Mouse (Mus musculus) liver, embryonic 13.5 days (tissue): ENCODE measurements around the gene Slc24a4. TPM values are rescaled to one million over a fixed set of nuclear protein-coding genes. Genes with fewer than 3 reads are reported as not detected.

Experiments used
- ATAC-seq: fragments of 200-750 bp; cut with Nextera tagmentation; 2 replicates; pipeline ENCODE4 v1.8.0; 2017; ENCODE audit warnings: low read depth, mild to moderate bottlenecking, moderate number of reproducible peaks, moderate library complexity
- DNase-seq: peaks from one replicate; pipeline ENCODE4 v3.0.0; 2022
- H3K27ac ChIP-seq: fragments of 300-500 bp; sonication (generic); 2 replicates; pipeline ENCODE4 v1.5.1; 2015; ENCODE audit warnings: moderate library complexity, mild to moderate bottlenecking, inconsistent platforms
- H3K27me3 ChIP-seq: fragments of 300-500 bp; sonication (generic); 2 replicates; pipeline ENCODE4 v1.6.1; 2015; ENCODE audit warnings: mild to moderate bottlenecking, inconsistent platforms
- H3K36me3 ChIP-seq: fragments of 300-500 bp; sonication (generic); 2 replicates; pipeline ENCODE4 v1.6.1; 2015; ENCODE audit warnings: mild to moderate bottlenecking, inconsistent platforms
- H3K4me1 ChIP-seq: fragments of 300-500 bp; sonication (generic); replicated peaks from 2 replicates; pipeline ENCODE4 v1.6.1; 2015; ENCODE audit warnings: inconsistent platforms
- H3K4me2 ChIP-seq: fragments of 300-500 bp; sonication (generic); 2 replicates; pipeline ENCODE4 v1.6.1; 2015; ENCODE audit warnings: inconsistent platforms, mild to moderate bottlenecking, moderate library complexity
- H3K4me3 ChIP-seq: fragments of 300-500 bp; sonication (generic); replicated peaks from 2 replicates; pipeline ENCODE4 v1.5.1; 2015; ENCODE audit warnings: mild to moderate bottlenecking, inconsistent platforms
- H3K9ac ChIP-seq: fragments of 300-500 bp; sonication (generic); 2 replicates; pipeline ENCODE4 v1.6.1; 2015; ENCODE audit warnings: mild to moderate bottlenecking, inconsistent platforms
- H3K9me3 ChIP-seq: fragments of 300-500 bp; sonication (generic); replicated peaks from 2 replicates; pipeline ENCODE4 v1.6.1; 2016; ENCODE audit warnings: inconsistent platforms
- WGBS: fragments of 180-500 bp; shearing (Covaris S2); methylation state at CpG from one replicate; pipeline ENCODE4 v1.1.7; 2015; ENCODE audit not compliant: insufficient replicate concordance; 5-methylcytosine and 5-hydroxymethylcytosine counted together
- polyA plus RNA-seq: library from polyadenylated mRNA; unstranded; fragments of >200 nt; fragmentation: Nextera tagmentation; extraction: Ambion mirVana; gene quantifications from 2 replicates; pipeline ENCODE4 v1.2.1, GENCODE M21; 2015

Gene Slc24a4
- polyA plus RNA-seq: 0.07 and 0.14 TPM in 2 replicates

- Histone ChIP-seq H3K9ac (no peak within 1 kb of the TSS), H3K4me2 (peak within 1 kb of the TSS; percentile 66), H3K27ac (no peak within 1 kb of the TSS), H3K4me1 (0 out of 2 replicates have a peak, but pooled peaks cover 8% of the 10 kb centered on the region), H3K4me3 (peak within 1 kb of the TSS; percentile 44), H3K9me3 (no peaks in the 10 kb centered on the region), H3K36me3 (no peaks in the 10 kb centered on the region), H3K27me3 (peaks cover 63% of the 10 kb centered on the region)
- WGBS: 1% methylated on average over 34 of the region's 34 CpGs
- no peak for DNase-seq
- no peak for ATAC-seq
Measured at GRCm38 (mm10) chr12:102128081-102128790, at the start of gene Slc24a4. TSS of gene Slc24a4 (plus strand) at chr12:102128733.

DNA sequence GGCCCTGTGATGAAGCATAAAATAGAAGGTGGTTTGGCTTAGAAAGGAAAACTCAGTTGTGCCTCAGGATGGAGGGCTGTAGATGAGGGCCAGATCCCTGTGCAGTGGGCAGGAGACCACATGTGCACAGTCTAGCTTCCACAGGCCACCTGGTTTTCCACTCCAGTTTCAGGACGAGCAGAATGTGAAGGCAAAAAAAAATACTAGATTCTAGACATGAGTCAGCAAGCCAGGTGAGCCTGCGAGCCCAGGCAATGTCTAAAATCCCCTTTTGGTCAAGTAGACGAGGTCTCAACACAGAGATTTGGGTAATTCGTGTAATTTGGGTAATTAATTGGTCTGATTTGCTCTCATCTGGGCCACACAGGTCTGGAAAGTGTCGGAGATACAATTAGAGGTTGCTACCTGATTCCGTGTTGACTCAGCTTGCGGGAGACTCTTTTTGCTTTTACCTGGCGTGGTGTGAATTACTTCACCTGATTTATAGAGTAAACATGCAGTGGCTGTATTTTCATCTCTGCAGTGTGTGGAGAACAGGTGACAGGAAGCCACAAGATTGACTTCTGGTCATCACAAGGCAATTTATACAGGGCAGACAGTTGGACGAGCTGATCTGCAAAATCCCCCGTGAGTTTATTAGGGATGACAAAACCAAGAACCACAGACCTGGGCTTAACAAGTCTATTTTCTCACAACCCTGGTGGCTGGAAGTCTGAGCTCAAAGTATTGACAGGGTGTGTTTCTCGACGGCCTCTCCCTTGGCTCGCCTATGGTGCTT lies 45.7 kb upstream of the Slc24a4 start:
- DNase-seq (no peak), ATAC-seq (no peak)
- Histone ChIP-seq H3K4me1 (no peaks in the 10 kb centered on the region), H3K36me3 (no peaks in the 10 kb centered on the region), H3K4me2 (no peak overlapping the region), H3K9ac (no peak overlapping the region), H3K9me3 (no peaks in the 10 kb centered on the region), H3K27ac (no peak overlapping the region), H3K4me3 (no peak overlapping the region), H3K27me3 (no peaks in the 10 kb centered on the region)
- WGBS: 54% methylated on average over 13 of the region's 13 CpGs

- H3K4me3 ChIP-seq: no peak overlapping the region
- H3K4me1 ChIP-seq: peaks cover 6% of the 10 kb centered on the region; the same call in 1 of the 2 replicates
- DNase-seq (no peak), ATAC-seq (no peak)
- H3K27ac ChIP-seq: no peak overlapping the region
- H3K9me3 ChIP-seq: no peaks in the 10 kb centered on the region
- WGBS: 65% methylated on average over 1 of the region's 1 CpGs
- no peaks in the 10 kb centered on the region for H3K27me3 ChIP-seq
- H3K9ac ChIP-seq: no peak overlapping the region
- H3K36me3 ChIP-seq: no peaks in the 10 kb centered on the region
- H3K4me2 ChIP-seq: no peak overlapping the region
Measured at GRCm38 (mm10) chr12:102090535-102090934, 38.0 kb upstream of the Slc24a4 start.

- no peaks in the 10 kb centered on the region for H3K9me3 ChIP-seq
- H3K4me3 ChIP-seq: no peak overlapping the region
- DNase-seq (no peak), ATAC-seq (no peak)
- H3K9ac ChIP-seq: no peak overlapping the region
- H3K4me1 ChIP-seq: peaks cover 6% of the 10 kb centered on the region; the same call in 1 of the 2 replicates
- H3K4me2 ChIP-seq: no peak overlapping the region
- no peaks in the 10 kb centered on the region for H3K27me3 ChIP-seq
- 65% methylated on average over 15 of the region's 15 CpGs for WGBS
- H3K27ac ChIP-seq: no peak overlapping the region
- H3K36me3 ChIP-seq: no peaks in the 10 kb centered on the region
Measured at GRCm38 (mm10) chr12:102092342-102093094, 36.0 kb upstream of the Slc24a4 start.

GRCm38 (mm10) chr12:102105990-102106389 lies 22.5 kb upstream of the Slc24a4 start:
- H3K9me3 ChIP-seq: no peaks in the 10 kb centered on the region
- H3K36me3 ChIP-seq: no peaks in the 10 kb centered on the region

DNA sequence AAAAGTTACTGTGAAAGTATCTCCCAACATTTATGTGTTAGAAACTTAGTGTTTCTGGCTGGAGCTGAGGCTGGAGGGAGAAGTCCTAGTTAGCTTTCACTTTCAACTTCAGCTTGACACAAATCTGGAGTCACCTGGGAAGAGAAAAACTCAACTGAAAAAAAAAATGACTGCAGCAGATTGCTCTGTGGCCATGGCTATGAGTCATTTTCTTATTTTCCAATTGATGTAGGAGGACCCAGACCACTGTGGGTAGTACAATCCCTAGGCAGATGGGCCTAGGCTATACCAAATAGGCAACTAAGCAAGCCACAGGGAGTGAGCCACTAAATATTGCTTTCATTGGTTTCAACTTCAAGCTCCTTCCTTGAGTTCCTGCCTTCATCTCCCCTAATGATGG lies 19.7 kb upstream of the Slc24a4 start:
- Histone ChIP-seq H3K27me3 (no peaks in the 10 kb centered on the region), H3K4me3 (no peak overlapping the region), H3K9me3 (no peaks in the 10 kb centered on the region), H3K4me1 (peaks cover 3% of the 10 kb centered on the region; the same call in 1 of the 2 replicates), H3K4me2 (no peak overlapping the region), H3K27ac (no peak overlapping the region), H3K36me3 (no peaks in the 10 kb centered on the region), H3K9ac (no peak overlapping the region)
- ATAC-seq: no peak
- DNase-seq: no peak

More at GRCm38 (mm10) chr12:102105990-102106389, 22.5 kb upstream of the Slc24a4 start:
- Histone ChIP-seq H3K4me3 (no peak overlapping the region), H3K9ac (no peak overlapping the region), H3K4me2 (no peak overlapping the region), H3K4me1 (no peaks in the 10 kb centered on the region; the same call in 1 of the 2 replicates), H3K27me3 (no peaks in the 10 kb centered on the region), H3K27ac (no peak overlapping the region)
- ATAC-seq (no peak), DNase-seq (no peak)
- 5% methylated on average over 1 of the region's 1 CpGs for WGBS

- no peak overlapping the region for H3K27ac ChIP-seq
- ATAC-seq (peak; percentile 31; the same call in 1 of the 2 replicates), DNase-seq (no peak)
- no peak overlapping the region for H3K4me3 ChIP-seq
- no peak overlapping the region for H3K4me2 ChIP-seq
- no peaks in the 10 kb centered on the region for H3K27me3 ChIP-seq
- no peak overlapping the region for H3K9ac ChIP-seq
- peaks cover 3% of the 10 kb centered on the region; the same call in 1 of the 2 replicates for H3K4me1 ChIP-seq
- no peaks in the 10 kb centered on the region for H3K9me3 ChIP-seq
- WGBS: 54% methylated on average over 4 of the region's 4 CpGs
- H3K36me3 ChIP-seq: no peaks in the 10 kb centered on the region
Measured at GRCm38 (mm10) chr12:102112491-102112890, 16.0 kb upstream of the Slc24a4 start.

DNA sequence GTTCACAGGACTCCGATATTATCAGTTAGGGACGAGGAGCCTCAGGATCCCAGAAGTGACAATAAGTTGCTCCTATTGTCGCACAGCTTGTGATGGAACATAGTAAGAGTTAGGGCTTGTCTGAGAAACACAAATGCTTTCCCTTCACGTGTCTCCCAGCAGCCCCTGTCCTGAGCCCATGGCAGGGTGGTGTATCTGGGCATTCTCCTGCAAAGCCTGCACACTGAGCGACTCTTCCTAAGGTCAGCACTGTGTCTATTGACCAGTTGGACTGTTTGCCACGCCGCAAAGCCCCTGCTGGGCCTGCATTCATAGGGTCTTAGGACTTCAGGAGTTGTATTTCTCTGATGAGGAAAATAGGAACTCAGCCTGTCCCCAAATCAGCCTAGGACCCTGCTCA lies 15.6 kb upstream of the Slc24a4 start:
- H3K27me3 ChIP-seq: no peaks in the 10 kb centered on the region
- H3K36me3 ChIP-seq: no peaks in the 10 kb centered on the region
- no peak overlapping the region for H3K4me3 ChIP-seq
- 70% methylated on average over 7 of the region's 7 CpGs for WGBS
- DNase-seq (no peak), ATAC-seq (no peak)
- peaks cover 3% of the 10 kb centered on the region; the same call in 1 of the 2 replicates for H3K4me1 ChIP-seq
- H3K9ac ChIP-seq: no peak overlapping the region
- H3K27ac ChIP-seq: no peak overlapping the region
- H3K9me3 ChIP-seq: no peaks in the 10 kb centered on the region
- no peak overlapping the region for H3K4me2 ChIP-seq

- 56% methylated on average over 3 of the region's 3 CpGs for WGBS
- H3K4me3 ChIP-seq: no peak overlapping the region
- H3K36me3 ChIP-seq: no peaks in the 10 kb centered on the region
- peaks cover 3% of the 10 kb centered on the region; the same call in 1 of the 2 replicates for H3K4me1 ChIP-seq
- no peak overlapping the region for H3K4me2 ChIP-seq
- H3K9me3 ChIP-seq: no peaks in the 10 kb centered on the region
- DNase-seq: no peak
- no peaks in the 10 kb centered on the region for H3K27me3 ChIP-seq
- no peak overlapping the region for H3K9ac ChIP-seq
- no peak for ATAC-seq
- H3K27ac ChIP-seq: no peak overlapping the region
Measured at GRCm38 (mm10) chr12:102113391-102113790, 15.1 kb upstream of the Slc24a4 start.

DNA sequence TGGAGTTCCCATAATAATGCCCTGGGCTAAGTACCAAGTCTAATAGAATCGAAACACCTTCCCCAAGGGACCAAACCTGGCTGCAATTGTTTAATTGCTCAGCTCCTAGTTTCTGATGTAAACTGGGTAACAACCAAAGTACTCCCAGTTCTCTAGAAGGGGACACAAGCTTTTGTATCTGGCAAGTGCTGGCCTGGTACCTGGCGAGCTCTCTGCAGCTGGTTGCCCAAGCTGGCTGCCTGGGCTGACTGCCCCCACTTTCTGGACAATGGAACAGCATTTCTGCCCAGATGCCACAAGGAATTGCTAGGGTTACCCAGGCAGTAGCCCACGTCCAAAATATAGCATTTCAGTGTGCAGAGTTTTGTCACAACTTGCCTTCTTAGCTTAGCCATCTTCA lies 12.0 kb upstream of the Slc24a4 start:
- ATAC-seq (no peak), DNase-seq (no peak)
- Histone ChIP-seq H3K27ac (no peak overlapping the region), H3K9ac (no peak overlapping the region), H3K27me3 (no peaks in the 10 kb centered on the region), H3K36me3 (no peaks in the 10 kb centered on the region), H3K4me1 (peaks cover 3% of the 10 kb centered on the region; the same call in 1 of the 2 replicates), H3K4me2 (no peak overlapping the region), H3K9me3 (no peaks in the 10 kb centered on the region), H3K4me3 (no peak overlapping the region)
- 54% methylated on average over 3 of the region's 3 CpGs for WGBS

DNA sequence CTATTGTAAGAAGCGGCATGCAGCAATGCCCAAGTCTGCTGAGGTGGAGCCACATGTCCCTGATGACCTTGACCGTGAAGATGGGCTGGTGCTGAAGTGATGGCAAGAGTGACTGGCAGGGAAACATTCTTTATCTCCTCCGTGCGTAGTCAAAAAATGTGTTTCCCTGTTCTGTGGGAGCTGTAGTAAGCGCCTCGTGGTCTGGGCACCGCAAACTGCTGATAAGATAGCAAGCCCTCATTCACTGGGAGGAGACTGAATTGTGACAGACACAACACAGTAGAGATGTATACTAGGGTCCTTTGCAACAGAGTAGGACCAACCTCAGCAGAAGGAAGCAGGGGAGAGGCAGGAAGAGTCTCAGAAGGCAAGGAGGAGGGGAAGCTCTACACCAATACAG lies 10.5 kb upstream of the Slc24a4 start:
- Histone ChIP-seq H3K9ac (no peak overlapping the region), H3K27me3 (no peaks in the 10 kb centered on the region), H3K4me3 (no peak overlapping the region), H3K4me1 (0 out of 2 replicates have a peak, but pooled peaks cover under 1% of the 10 kb centered on the region), H3K9me3 (no peaks in the 10 kb centered on the region), H3K27ac (no peak overlapping the region), H3K36me3 (no peaks in the 10 kb centered on the region), H3K4me2 (no peak overlapping the region)
- no peak for DNase-seq
- WGBS: 15% methylated on average over 7 of the region's 7 CpGs
- no peak for ATAC-seq
